Mouse (Mus musculus) MN1 (cell line): Measurements from ENCODE around the gene Mn1.

ENCODE experiments used
- DNase-seq: peaks from one replicate; pipeline ENCODE4 v3.0.0-alpha.2; 2016; ENCODE audit warnings: low spot score

Gene Mn1

GRCm38 (mm10) chr5:111432842-111433241 lies 15.7 kb downstream of the Mn1 start:
- DNase-seq = no peak

GRCm38 (mm10) chr5:111434342-111434842 lies 17.2 kb downstream of the Mn1 start:
- DNase-seq = no peak

- DNase-seq = no peak
Measured at GRCm38 (mm10) chr5:111436260-111436659, 19.1 kb downstream of the Mn1 start.

DNA sequence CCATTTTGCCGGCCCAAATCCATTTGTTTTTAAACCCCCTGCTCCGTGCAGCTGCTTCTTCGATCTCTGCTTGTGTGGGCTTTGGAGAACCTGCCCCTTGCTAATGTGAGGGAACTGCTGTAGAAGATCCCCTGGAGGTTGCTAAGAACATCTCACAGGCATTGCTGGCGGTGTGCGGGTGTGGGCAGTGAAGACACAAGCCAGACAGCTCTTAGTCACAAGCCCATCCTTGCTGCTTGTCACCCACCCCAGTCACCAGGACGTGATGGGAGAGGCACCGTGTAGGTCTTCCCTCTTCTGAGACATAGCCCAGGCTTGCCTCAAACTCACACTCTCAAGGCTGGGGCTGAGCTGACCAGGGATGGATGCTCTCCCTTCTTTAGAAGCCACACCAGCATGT lies 20.0 kb downstream of the Mn1 start:
- no peak for DNase-seq

DNA sequence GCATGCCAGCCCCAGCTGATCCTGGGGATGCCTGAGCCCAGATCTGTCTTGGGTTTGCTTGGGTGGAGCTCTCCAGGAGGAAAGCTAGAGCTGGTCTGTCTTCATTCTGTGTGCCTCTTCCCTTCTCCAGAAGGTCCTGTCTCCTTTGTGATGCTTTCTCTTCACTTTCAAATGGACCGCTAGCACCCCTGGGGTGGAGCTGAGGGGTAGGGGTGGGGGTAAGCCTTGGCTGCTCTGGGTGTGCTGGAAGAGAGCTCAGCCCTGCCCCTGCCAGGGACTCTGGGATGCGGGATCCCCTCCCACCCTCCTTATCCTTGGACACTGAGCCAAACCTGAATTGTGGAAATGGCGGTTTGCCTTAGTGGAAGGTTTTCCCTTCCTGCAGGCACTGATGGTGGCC lies 21.2 kb downstream of the Mn1 start:
- DNase-seq = no peak

DNA sequence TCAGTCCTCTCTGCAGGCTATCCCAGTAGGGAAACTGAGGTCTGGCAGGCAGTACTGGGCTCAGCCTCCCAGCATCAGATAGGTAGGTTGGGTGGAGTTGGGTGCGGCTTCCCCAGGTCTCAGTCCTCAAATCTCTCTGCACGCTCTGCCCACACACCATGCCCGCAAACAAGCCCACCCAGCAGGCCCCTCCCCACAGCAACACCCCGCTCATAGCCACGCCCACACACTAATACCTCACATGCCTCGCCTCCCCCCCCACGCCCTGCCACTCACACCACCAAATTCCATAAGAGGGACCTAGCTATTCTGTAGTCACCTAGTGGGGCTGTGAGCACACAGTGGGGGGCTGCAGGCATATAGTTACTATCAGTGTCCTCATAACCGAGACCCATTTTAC lies 21.7 kb downstream of the Mn1 start:
- no peak for DNase-seq

GRCm38 (mm10) chr5:111440264-111440663 lies 23.1 kb downstream of the Mn1 start:
- no peak for DNase-seq

DNA sequence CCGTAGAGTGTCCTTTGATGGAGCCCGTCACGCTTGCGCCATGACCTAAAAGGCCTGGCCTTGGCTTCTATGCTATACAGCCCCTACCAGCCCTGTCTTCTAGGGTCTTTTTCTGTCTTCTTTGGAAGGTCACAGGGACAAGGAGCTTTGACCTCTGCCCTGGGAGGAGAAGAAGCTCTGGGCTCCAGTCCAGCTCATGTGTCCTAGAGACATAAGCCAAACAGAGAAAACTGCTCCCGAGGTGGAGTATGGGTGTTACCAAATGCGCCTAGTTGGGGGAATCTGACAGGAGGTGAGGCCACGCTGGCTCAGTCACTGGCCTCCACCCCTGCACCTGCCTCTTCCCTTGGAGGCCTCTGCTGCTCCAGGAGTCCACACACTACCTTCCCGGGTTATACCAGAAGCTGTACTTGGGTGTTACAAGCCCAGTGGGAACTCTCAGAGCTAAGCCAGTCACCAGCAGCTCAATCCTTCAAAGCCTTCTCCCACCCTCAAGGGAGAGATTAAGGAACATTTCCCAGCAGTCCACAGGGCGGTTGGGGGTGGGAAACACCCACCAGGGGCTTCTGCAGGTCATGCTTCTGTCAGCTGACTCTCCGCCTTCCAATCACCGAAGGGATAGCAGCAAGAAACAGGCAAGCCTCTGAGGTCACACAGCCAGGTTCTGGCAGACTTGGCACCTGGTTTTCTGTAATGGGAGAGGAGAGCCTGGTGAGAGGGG lies 25.1 kb downstream of the Mn1 start:
- DNase-seq = no peak

- no peak for DNase-seq
Measured at GRCm38 (mm10) chr5:111443636-111444035, 26.5 kb downstream of the Mn1 start.

GRCm38 (mm10) chr5:111444361-111444760 lies 27.2 kb downstream of the Mn1 start:
- no peak for DNase-seq

GRCm38 (mm10) chr5:111446652-111447051 lies 29.5 kb downstream of the Mn1 start:
- DNase-seq = no peak

DNA sequence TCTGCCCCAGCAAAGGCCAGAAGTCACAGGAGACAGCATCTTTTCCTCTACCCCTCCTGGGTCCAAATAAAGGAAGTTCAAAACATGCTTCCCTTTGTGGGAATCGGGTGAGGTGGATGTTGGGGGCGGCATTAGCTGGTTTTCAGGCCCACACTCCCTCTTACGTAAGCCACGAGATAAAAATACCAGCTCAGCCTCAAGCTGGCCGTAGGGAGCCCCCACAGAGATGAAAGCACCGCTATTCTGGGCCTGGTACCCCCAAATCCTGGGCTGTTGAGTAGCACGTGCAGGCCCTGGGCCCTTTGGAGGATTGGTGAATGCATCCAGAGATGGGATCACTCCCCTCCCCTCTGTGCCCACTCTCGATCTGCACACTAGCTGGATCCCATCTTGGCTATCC lies 32.5 kb downstream of the Mn1 start:
- no peak for DNase-seq

DNA sequence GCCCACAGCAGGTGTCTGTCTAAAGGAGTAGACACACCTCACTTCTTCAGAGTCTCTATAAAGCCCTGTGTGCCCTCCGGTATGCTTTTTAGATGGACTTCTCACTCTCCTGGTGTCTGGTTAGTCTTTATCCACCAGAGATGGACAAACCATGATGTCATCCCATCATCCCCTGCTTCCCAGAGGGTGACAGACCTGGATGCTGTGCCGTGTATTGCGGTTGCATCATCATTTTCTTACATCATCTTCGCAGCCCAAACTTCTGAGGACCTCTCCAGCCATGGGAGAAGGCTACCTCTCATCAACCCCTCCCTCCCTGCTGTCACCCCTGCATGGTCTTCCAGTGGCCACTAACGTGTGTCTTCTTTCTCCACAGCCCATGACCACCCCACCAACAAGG lies 37.1 kb downstream of the Mn1 start:
- peak; percentile 37 for DNase-seq

- no peak for DNase-seq
Measured at GRCm38 (mm10) chr5:111454876-111455275, 37.7 kb downstream of the Mn1 start.

GRCm38 (mm10) chr5:111458675-111459074 lies 41.5 kb downstream of the Mn1 start:
- no peak for DNase-seq

- DNase-seq = peak; percentile 13
Measured at GRCm38 (mm10) chr5:111465811-111466299, 48.7 kb downstream of the Mn1 start.

DNA sequence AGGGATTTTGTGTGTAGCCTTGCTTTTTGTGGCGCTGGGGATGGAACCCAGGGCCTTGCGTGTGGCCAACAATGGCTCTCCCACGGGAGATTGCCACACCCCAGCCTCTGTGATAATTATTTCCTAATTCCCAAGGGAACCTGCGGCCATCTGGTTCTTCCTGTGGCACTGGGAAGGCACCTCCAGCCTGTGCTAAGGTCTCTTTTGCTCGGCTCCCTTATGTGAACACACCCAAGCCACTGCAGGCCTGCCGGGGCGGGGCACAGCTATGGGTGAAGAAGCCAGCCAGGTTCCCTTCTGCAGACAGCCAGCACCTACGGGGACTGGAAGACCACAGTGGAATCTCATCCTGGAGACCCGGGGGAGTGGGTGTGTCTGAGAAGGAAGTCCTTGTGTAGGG lies 49.3 kb downstream of the Mn1 start:
- DNase-seq = peak; percentile 14

GRCm38 (mm10) chr5:111467699-111468098 lies 50.5 kb downstream of the Mn1 start:
- DNase-seq = no peak

DNA sequence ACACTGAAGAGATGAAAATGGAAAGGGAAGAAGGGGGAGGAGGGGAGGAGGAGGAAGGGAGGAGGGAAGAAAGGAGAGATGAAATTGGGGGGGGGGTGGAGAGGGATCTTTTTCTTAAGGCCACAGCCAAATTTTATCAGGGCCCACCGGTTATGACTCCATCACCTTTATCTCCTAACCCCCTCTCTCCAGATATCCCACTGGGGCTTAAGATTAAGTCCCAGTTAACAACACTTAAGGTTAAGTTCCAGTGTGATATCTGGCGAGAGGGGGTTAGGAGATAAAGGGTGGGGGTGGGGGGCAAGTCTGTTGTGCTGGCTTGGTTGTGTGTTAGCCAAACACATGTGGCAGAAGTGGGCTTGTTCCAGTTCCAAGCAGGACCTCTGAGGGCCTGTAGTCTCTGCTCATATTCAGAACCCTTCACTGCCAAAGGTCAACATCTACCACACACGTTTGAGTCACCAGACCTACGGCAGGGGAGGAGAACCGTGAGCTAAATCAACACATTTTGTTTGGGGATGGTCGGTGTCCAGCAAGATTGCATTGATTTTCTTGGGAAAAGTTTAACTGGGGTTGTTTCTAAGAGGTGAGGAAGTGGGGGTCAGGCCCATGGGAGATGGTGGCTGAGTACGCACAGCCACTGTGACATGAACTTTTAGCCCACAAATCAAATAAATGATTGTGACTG lies 52.2 kb downstream of the Mn1 start:
- DNase-seq = no peak

- no peak for DNase-seq
Measured at GRCm38 (mm10) chr5:111470875-111471274, 53.7 kb downstream of the Mn1 start.

GRCm38 (mm10) chr5:111473425-111473824 lies 56.3 kb downstream of the Mn1 start:
- no peak for DNase-seq

- no peak for DNase-seq
Measured at GRCm38 (mm10) chr5:111475721-111476120, 58.6 kb downstream of the Mn1 start.

DNA sequence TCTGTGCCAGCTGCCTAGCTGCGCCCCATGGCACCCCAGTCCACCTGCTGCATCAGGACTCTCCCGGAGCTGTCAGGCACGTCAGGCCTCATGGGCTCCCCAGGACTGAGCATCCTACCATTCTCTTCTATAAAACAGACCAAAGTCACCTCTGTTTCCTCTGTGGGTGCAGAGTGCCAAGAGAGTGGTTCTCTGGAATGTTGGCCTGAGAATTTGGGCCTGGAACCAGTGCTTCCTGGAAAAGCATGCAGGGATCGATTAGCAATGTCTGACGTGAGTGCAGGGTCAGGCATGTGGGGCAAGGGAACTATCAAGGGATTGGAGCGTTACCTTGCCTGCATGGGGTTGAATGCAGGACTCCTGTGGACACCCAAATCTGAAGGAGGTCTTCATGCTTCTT lies 59.0 kb downstream of the Mn1 start:
- no peak for DNase-seq
